Mouse (Mus musculus): ENCODE results near the gene Podn. TPM values are rescaled to one million over a fixed set of nuclear protein-coding genes. Genes with fewer than 3 reads are reported as not detected.
"Not testable (repeated sequence)": the region's sequence is repeated elsewhere in the genome, so short reads cannot be mapped to it uniquely, and the experiment has no call there.

Podn gene
- total RNA-seq, 2 experiments from 2014 or later = not detected

- no peak for ATAC-seq (replicated peaks; ENCODE audit: low FRiP score, low TSS enrichment, poor library complexity, severe bottlenecking)
These were observed 15.4 kb downstream of the Podn start for GRCm38 (mm10) chr4:108080876-108081275.

GRCm38 (mm10) chr4:108079762-108080161 is 16.5 kb downstream of the Podn start:
- ATAC-seq (replicated peaks; ENCODE audit: low FRiP score, low TSS enrichment, poor library complexity, severe bottlenecking) = no peak

- not testable (repeated sequence) for ATAC-seq (replicated peaks; ENCODE audit: low FRiP score, low TSS enrichment, poor library complexity, severe bottlenecking)
These were observed 17.1 kb downstream of the Podn start for GRCm38 (mm10) chr4:108079191-108079590.

- no peak for ATAC-seq (replicated peaks; ENCODE audit: low FRiP score, low TSS enrichment, poor library complexity, severe bottlenecking)
These were observed 18.9 kb downstream of the Podn start for GRCm38 (mm10) chr4:108077224-108077955.

GRCm38 (mm10) chr4:108074204-108074823 is 21.9 kb downstream of the Podn start:
- ATAC-seq (replicated peaks; ENCODE audit: low FRiP score, low TSS enrichment, poor library complexity, severe bottlenecking) = no peak

GRCm38 (mm10) chr4:108072086-108072485 is 24.2 kb downstream of the Podn start:
- no peak for ATAC-seq (replicated peaks; ENCODE audit: low FRiP score, low TSS enrichment, poor library complexity, severe bottlenecking)

GRCm38 (mm10) chr4:108071235-108071901 is 24.9 kb downstream of the Podn start:
- ATAC-seq (replicated peaks; ENCODE audit: low FRiP score, low TSS enrichment, poor library complexity, severe bottlenecking) = peak; percentile 100

GRCm38 (mm10) chr4:108070723-108071122 is 25.5 kb downstream of the Podn start:
- ATAC-seq (replicated peaks; ENCODE audit: low FRiP score, low TSS enrichment, poor library complexity, severe bottlenecking) = no peak

GRCm38 (mm10) chr4:108070286-108070685 is 26.0 kb downstream of the Podn start:
- ATAC-seq (replicated peaks; ENCODE audit: low FRiP score, low TSS enrichment, poor library complexity, severe bottlenecking) = no peak

GRCm38 (mm10) chr4:108068081-108068480 is 28.2 kb downstream of the Podn start:
- ATAC-seq (replicated peaks; ENCODE audit: low FRiP score, low TSS enrichment, poor library complexity, severe bottlenecking) = no peak

- ATAC-seq (replicated peaks; ENCODE audit: low FRiP score, low TSS enrichment, poor library complexity, severe bottlenecking) = no peak
These were observed 29.0 kb downstream of the Podn start for GRCm38 (mm10) chr4:108067261-108067660.

GRCm38 (mm10) chr4:108066569-108066968 is 29.7 kb downstream of the Podn start:
- ATAC-seq (replicated peaks; ENCODE audit: low FRiP score, low TSS enrichment, poor library complexity, severe bottlenecking) = no peak

GRCm38 (mm10) chr4:108065176-108065844 is 30.9 kb downstream of the Podn start:
- ATAC-seq (replicated peaks; ENCODE audit: low FRiP score, low TSS enrichment, poor library complexity, severe bottlenecking) = no peak

GRCm38 (mm10) chr4:108063616-108064015 is 32.6 kb downstream of the Podn start:
- ATAC-seq (replicated peaks; ENCODE audit: low FRiP score, low TSS enrichment, poor library complexity, severe bottlenecking) = no peak

- ATAC-seq (replicated peaks; ENCODE audit: low FRiP score, low TSS enrichment, poor library complexity, severe bottlenecking) = no peak
These were observed 33.7 kb downstream of the Podn start for GRCm38 (mm10) chr4:108062524-108062923.

GRCm38 (mm10) chr4:108060774-108061173 is 35.5 kb downstream of the Podn start:
- ATAC-seq (replicated peaks; ENCODE audit: low FRiP score, low TSS enrichment, poor library complexity, severe bottlenecking) = no peak

GRCm38 (mm10) chr4:108059601-108060379 is 36.5 kb downstream of the Podn start:
- no peak for ATAC-seq (replicated peaks; ENCODE audit: low FRiP score, low TSS enrichment, poor library complexity, severe bottlenecking)

- ATAC-seq (replicated peaks; ENCODE audit: low FRiP score, low TSS enrichment, poor library complexity, severe bottlenecking) = no peak
These were observed 38.1 kb downstream of the Podn start for GRCm38 (mm10) chr4:108058166-108058565.

- no peak for ATAC-seq (replicated peaks; ENCODE audit: low FRiP score, low TSS enrichment, poor library complexity, severe bottlenecking)
These were observed 39.0 kb downstream of the Podn start for GRCm38 (mm10) chr4:108057247-108057646.
